Mouse (Mus musculus) brain, embryonic 14.5 days (tissue): ENCODE measurements around the gene Fbln2.

Experiments used
- CTCF ChIP-seq: fragments of 200-500 bp; IDR thresholded peaks from 2 replicates; pipeline ENCODE4 v1.5.1; 2012; ENCODE audit warnings: inconsistent platforms, mild to moderate bottlenecking, moderate library complexity, borderline replicate concordance; ENCODE audit not compliant: insufficient read depth, insufficient read length; ENCODE audit errors: extremely low read depth
- POLR2A ChIP-seq: fragments of 200-500 bp; IDR thresholded peaks from 2 replicates; pipeline ENCODE4 v1.6.1; 2012; ENCODE audit warnings: mild to moderate bottlenecking, inconsistent platforms, borderline replicate concordance; ENCODE audit not compliant: poor library complexity, insufficient read depth, insufficient read length, severe bottlenecking; ENCODE audit errors: extremely low read depth

DNA sequence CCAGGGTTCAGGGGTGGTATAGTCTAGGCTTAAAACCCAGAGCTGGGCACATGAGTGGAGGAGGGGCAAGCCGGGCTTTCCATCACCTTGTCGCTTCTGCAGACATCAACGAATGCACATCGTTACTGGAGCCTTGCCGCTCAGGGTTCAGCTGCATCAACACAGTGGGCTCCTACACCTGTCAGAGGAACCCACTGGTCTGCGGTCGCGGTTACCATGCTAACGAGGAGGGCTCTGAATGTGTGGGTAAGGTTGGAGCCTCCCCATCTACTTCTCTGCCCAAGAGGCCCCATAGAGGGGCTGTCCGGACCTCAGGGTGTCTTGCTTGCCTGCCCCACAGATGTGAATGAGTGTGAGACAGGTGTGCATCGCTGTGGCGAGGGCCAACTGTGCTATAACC, 53.4 kb downstream of the Fbln2 start:
- TF ChIP-seq CTCF, result no peak
- TF ChIP-seq POLR2A, result no peak
